Mouse (Mus musculus) CH12.LX (cell line): ENCODE measurements around the gene Raver1. TPM values are rescaled to one million over a fixed set of nuclear protein-coding genes. Genes with fewer than 3 reads are reported as not detected.
"Not testable (repeated sequence)": the region's sequence is repeated elsewhere in the genome, so short reads cannot be mapped to it uniquely, and the experiment has no call there.

Source experiments
- DNase-seq: peaks from one replicate; pipeline ENCODE4 v3.0.0-alpha.2; 2013; ENCODE audit errors: extremely low read depth
- H3K27ac ChIP-seq: 2 replicates; pipeline ENCODE4 v1.5.1; 2012; ENCODE audit warnings: low read depth, mild to moderate bottlenecking, control low read depth, moderate library complexity; ENCODE audit not compliant: insufficient read depth
- H3K27me3 ChIP-seq: replicated peaks from 2 replicates; pipeline ENCODE3; 2012; ENCODE audit warnings: inconsistent platforms
- H3K36me3 ChIP-seq, 2 experiments: replicated peaks in 1 of 2; 2 replicates each; pipeline versions ENCODE3 to v1.6.1; 2012; ENCODE audit warnings: inconsistent platforms in 1 of 2, low read length in 1 of 2, mild to moderate bottlenecking in 1 of 2, mixed read lengths in 1 of 2, moderate library complexity in 1 of 2; ENCODE audit not compliant: control insufficient read depth in 1 of 2, insufficient read depth in 1 of 2
- H3K4me1 ChIP-seq, 2 experiments: 2 replicates each; pipeline ENCODE4 v1.6.1; 2012; ENCODE audit warnings: inconsistent platforms in 1 of 2, moderate library complexity in 1 of 2; ENCODE audit not compliant: insufficient read depth in 2 of 2, control insufficient read depth in 1 of 2
- H3K4me2 ChIP-seq: 2 replicates; pipeline ENCODE4 v1.6.1; 2012; ENCODE audit warnings: low read depth, mild to moderate bottlenecking, control low read depth; ENCODE audit not compliant: poor library complexity, insufficient read depth, severe bottlenecking
- H3K4me3 ChIP-seq, 3 experiments: fragments of 150-350 bp in 1 of 3; sonication (generic) in 1 of 3; replicated peaks in 1 of 3; 2 replicates each; pipeline versions ENCODE3 to v1.5.1; 2011 to 2012; ENCODE audit warnings: low read depth in 2 of 3, low read length in 2 of 3, mild to moderate bottlenecking in 2 of 3, moderate library complexity in 2 of 3, control low read depth in 1 of 3, improper control_type of control experiment in 1 of 3, inconsistent platforms in 1 of 3, mixed read lengths in 1 of 3; ENCODE audit not compliant: poor library complexity in 1 of 3
- H3K79me2 ChIP-seq: replicated peaks from 2 replicates; pipeline ENCODE4 v1.6.1; 2012; ENCODE audit warnings: mild to moderate bottlenecking, moderate library complexity; ENCODE audit not compliant: control insufficient read depth, poor library complexity, insufficient read depth, severe bottlenecking; ENCODE audit errors: extremely low read depth
- H3K9ac ChIP-seq: 2 replicates; pipeline ENCODE4 v1.6.1; 2012; ENCODE audit warnings: low read depth, mild to moderate bottlenecking, control low read depth, moderate library complexity; ENCODE audit not compliant: insufficient read depth
- H3K9me3 ChIP-seq: replicated peaks from 2 replicates; pipeline ENCODE3; 2012; ENCODE audit warnings: low read length, inconsistent platforms, mixed read lengths
- BHLHE40 ChIP-seq: IDR thresholded peaks from 2 replicates; pipeline ENCODE4 v1.6.1; 2011; ENCODE audit warnings: mild to moderate bottlenecking, low read depth, low read length, improper control_type of control experiment
- CHD2 ChIP-seq: IDR thresholded peaks from 2 replicates; pipeline ENCODE4 v1.6.1; 2011; ENCODE audit warnings: low read length, improper control_type of control experiment
- CTCF ChIP-seq, 2 experiments: IDR thresholded peaks in 1 of 2; conservative IDR thresholded peaks in 1 of 2; 2 replicates each; pipeline ENCODE4 v1.5.1; 2011 to 2012; ENCODE audit warnings: low read depth in 2 of 2, low read length in 2 of 2, improper control_type of control experiment in 1 of 2, inconsistent platforms in 1 of 2, mild to moderate bottlenecking in 1 of 2, moderate library complexity in 1 of 2
- ETS1 ChIP-seq: conservative IDR thresholded peaks from 2 replicates; pipeline ENCODE4 v1.6.1; 2012; ENCODE audit warnings: low read depth, mild to moderate bottlenecking, inconsistent platforms, low read length, improper control_type of control experiment, moderate library complexity
- GABPA ChIP-seq: IDR thresholded peaks from 2 replicates; pipeline ENCODE4 v1.6.1; 2012; ENCODE audit warnings: low read depth, low read length, improper control_type of control experiment, inconsistent platforms; ENCODE audit not compliant: insufficient replicate concordance
- HCFC1 ChIP-seq: IDR thresholded peaks from 2 replicates; pipeline ENCODE4 v1.6.1; 2012; ENCODE audit warnings: low read depth, mild to moderate bottlenecking, inconsistent platforms, low read length, improper control_type of control experiment
- IRF4 ChIP-seq: IDR thresholded peaks from 2 replicates; pipeline ENCODE4 v1.6.1; 2014; ENCODE audit warnings: low read depth, mild to moderate bottlenecking, inconsistent platforms, low read length, improper control_type of control experiment
- JUND ChIP-seq: conservative IDR thresholded peaks from 2 replicates; pipeline ENCODE4 v1.6.1; 2011; ENCODE audit warnings: low read depth, low read length, improper control_type of control experiment
- KAT2A ChIP-seq: IDR thresholded peaks from 2 replicates; pipeline ENCODE4 v1.6.1; 2012; ENCODE audit warnings: low read length, improper control_type of control experiment, inconsistent platforms; ENCODE audit not compliant: insufficient replicate concordance
- MAFK ChIP-seq: IDR thresholded peaks from 2 replicates; pipeline ENCODE4 v1.6.1; 2011; ENCODE audit warnings: low read length, improper control_type of control experiment; ENCODE audit not compliant: insufficient replicate concordance
- MAX ChIP-seq: IDR thresholded peaks from 2 replicates; pipeline ENCODE4 v1.6.1; 2011; ENCODE audit warnings: low read length, improper control_type of control experiment
- MYC ChIP-seq: IDR thresholded peaks from 2 replicates; pipeline ENCODE4 v1.6.1; 2011; ENCODE audit warnings: low read depth, mild to moderate bottlenecking, improper control_type of control experiment, low read length
- NRF1 ChIP-seq: IDR thresholded peaks from 2 replicates; pipeline ENCODE4 v1.6.1; 2014; ENCODE audit warnings: low read depth, mild to moderate bottlenecking, inconsistent platforms, low read length, improper control_type of control experiment, moderate library complexity
- PAX5 ChIP-seq: IDR thresholded peaks from 2 replicates; pipeline ENCODE4 v1.6.1; 2012; ENCODE audit warnings: low read length, inconsistent platforms, mixed read lengths
- POLR2A ChIP-seq: IDR thresholded peaks from 2 replicates; pipeline ENCODE4 v1.6.1; 2011; ENCODE audit warnings: low read depth, mild to moderate bottlenecking, improper control_type of control experiment, low read length
- RCOR1 ChIP-seq: conservative IDR thresholded peaks from 2 replicates; pipeline ENCODE4 v1.6.1; 2012; ENCODE audit warnings: low read depth, mild to moderate bottlenecking, inconsistent platforms, low read length, improper control_type of control experiment
- SIN3A ChIP-seq: IDR thresholded peaks from 2 replicates; pipeline ENCODE4 v1.6.1; 2012; ENCODE audit warnings: low read length, improper control_type of control experiment, inconsistent platforms
- TBP ChIP-seq: conservative IDR thresholded peaks from 2 replicates; pipeline ENCODE4 v1.6.1; 2011; ENCODE audit warnings: low read depth, low read length, improper control_type of control experiment
- ZMIZ1 ChIP-seq: IDR thresholded peaks from 2 replicates; pipeline ENCODE4 v1.6.1; 2012; ENCODE audit warnings: low read depth, mild to moderate bottlenecking, inconsistent platforms, low read length, improper control_type of control experiment
- ZNF384 ChIP-seq: IDR thresholded peaks from 2 replicates; pipeline ENCODE4 v1.6.1; 2012; ENCODE audit warnings: low read depth, low read length, improper control_type of control experiment, inconsistent platforms
- dilution Hi-C: fragments of 300-500 bp; cut with MboI; formaldehyde crosslinking; loops from 2 replicates; pipeline ENCODE4 v1.14.3; 2020; ENCODE audit warnings: low sequenced_read_pairs; ENCODE audit not compliant: extremely low pct_unique_long_range_greater_than_20kb, extremely low pct_ligation_motif_present
- in situ Hi-C: fragments of 300-500 bp; cut with MboI; formaldehyde crosslinking; loops from 3 replicates; pipeline ENCODE4 v1.14.3; 2019; ENCODE audit warnings: low sequenced_read_pairs, low pct_ligation_motif_present, low pct_unique_long_range_greater_than_20kb, mixed read lengths
- polyA plus RNA-seq: library from polyadenylated mRNA; unstranded; fragments of >175 nt; gene quantifications from 2 replicates; pipeline ENCODE4 v1.2.1, GENCODE M21; 2012; ENCODE audit warnings: low read depth; ENCODE audit not compliant: insufficient read length
- total RNA-seq, 2 experiments: library from RNA; depleted of rRNA; stranded (reverse); fragments of 300-350 nt in 1 of 2; fragments of >200 nt in 1 of 2; gene quantifications; 2 replicates each; pipeline ENCODE4 v1.2.3; 2012 to 2014

Raver1 gene
- total and polyA plus RNA-seq, 3 experiments = 18.9 to 101 (median 30.8) TPM

DNA sequence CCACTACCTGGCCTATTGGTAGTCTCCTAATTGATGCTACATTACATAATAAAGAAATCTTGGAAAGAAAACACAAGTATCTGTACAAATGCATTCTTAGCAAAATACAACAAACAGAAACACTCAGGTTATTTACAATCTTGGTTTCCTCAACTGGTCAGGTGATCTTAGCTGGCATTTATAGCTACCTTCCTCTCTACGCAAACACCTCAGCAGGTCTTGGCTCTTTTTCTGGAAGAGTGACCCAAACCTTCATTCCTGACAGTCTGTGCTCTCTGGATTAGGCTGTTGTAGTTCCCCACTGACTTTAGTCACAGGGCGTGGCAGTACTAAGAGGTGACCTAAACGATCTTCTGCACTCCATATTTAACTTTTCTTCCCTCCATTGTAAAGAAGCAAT lies 46.6 kb downstream of the Raver1 start:
- no peak for DNase-seq
- Histone ChIP-seq H3K4me1 (peaks cover 8 to 15% of the 10 kb centered on the region in 2 experiments), H3K9me3 (no peaks in the 10 kb centered on the region), H3K79me2 (no peaks in the 10 kb centered on the region), H3K4me2 (no peak overlapping the region), H3K27me3 (no peaks in the 10 kb centered on the region), H3K27ac (no peak overlapping the region), H3K9ac (no peak overlapping the region), H3K4me3 (no peak overlapping the region), H3K36me3 (no peaks in the 10 kb centered on the region)
- TF ChIP-seq HCFC1 (no peak), ZMIZ1 (no peak), POLR2A (no peak), KAT2A (no peak), ETS1 (no peak), MYC (no peak), JUND (no peak), CTCF (conservative IDR thresholded peaks at IDR 0.05 in 1 of 2, IDR thresholded peaks at IDR 0.05 in 1 of 2; ENCODE audit: low read depth in 2 of 2, low read length in 2 of 2) (no peak), GABPA (no peak), BHLHE40 (no peak), SIN3A (no peak), MAFK (no peak), RCOR1 (no peak), IRF4 (no peak), ZNF384 (no peak), PAX5 (no peak), NRF1 (no peak), CHD2 (no peak), TBP (no peak), MAX (no peak)
- dilution Hi-C loops = no loop called here
- in situ Hi-C loops = no loop called here

GRCm38 (mm10) chr9:21044785-21045184 lies 47.0 kb downstream of the Raver1 start:
- DNase-seq, H3K79me2 ChIP-seq, dilution Hi-C loops, H3K9me3 ChIP-seq, H3K27ac ChIP-seq, H3K4me2 ChIP-seq, H3K4me3 ChIP-seq, in situ Hi-C loops, H3K9ac ChIP-seq, H3K36me3 ChIP-seq, H3K27me3 ChIP-seq: not testable (repeated sequence)
- peaks cover 9 to 15% of the 10 kb centered on the region in 2 experiments for H3K4me1 ChIP-seq
